In the genomic region with DNA sequence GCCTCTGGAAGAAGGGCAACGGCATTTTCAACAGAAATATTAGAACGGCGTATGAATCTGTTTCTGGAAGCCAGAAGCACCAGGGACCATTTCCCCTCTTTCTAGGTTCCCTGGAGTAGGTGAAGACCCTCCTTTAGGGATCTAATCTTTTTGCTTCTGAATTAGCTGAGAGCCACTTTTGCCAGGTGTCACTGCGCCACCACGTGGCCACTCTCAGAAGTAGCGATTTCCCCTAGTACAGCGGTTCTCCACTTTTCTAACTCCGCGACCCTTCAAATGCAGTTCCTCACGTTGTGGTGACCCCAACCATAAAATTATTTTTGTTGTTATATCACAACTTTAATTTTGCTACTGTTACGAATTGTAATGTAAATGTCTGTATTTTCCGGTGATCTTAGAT, we compare ENCODE assay signal across 9 mouse cellular contexts.
A peak's percentile ranks its signal among the peaks of the same experiment; 100 is the strongest.
DNase-seq lines count a peak whose midpoint lies in the region; ATAC-seq lines count a peak whose summit lies in the region.
"Had no signal": no experiment of that assay in that cellular context is flagged by ENCODE, and none has a peak within 500 bp of the region (broad histone marks: within the 10 kb centered on the region; RNA-seq: fewer than 3 reads in every experiment).

No protein-coding gene starts in this region.

- no peak for ATAC-seq in heart, embryonic 13.5 days (ENCODE audit: extremely low read depth, insufficient number of reproducible peaks, low FRiP score, low TSS enrichment)
- ATAC-seq in inflammation-experienced regulatory T-cells, adult 6 months, result no peak

- H3K36me3 ChIP-seq in heart, embryonic 13.5 days, result no peaks in the 10 kb centered on the region
- H3K36me3 ChIP-seq: liver, embryonic 15.5 days had no signal

- H3K27me3 ChIP-seq in heart, embryonic 13.5 days (replicated peaks), result no peaks in the 10 kb centered on the region
- H3K27me3 ChIP-seq: liver, embryonic 15.5 days had no signal

- H3K4me3 ChIP-seq in heart, embryonic 13.5 days, result peak overlapping the region; percentile 15; the same call in 1 of the 2 replicates
- H3K4me3 ChIP-seq: liver, embryonic 15.5 days had no signal

- H3K9ac ChIP-seq in heart, embryonic 13.5 days, result no peak overlapping the region
- H3K9ac ChIP-seq: liver, embryonic 15.5 days had no signal

- peak; percentile 79 for DNase-seq in CD4-positive, CD25-positive, alpha-beta regulatory T cell, adult 2 months (ENCODE audit: low read depth, low spot score)
- DNase-seq in T-cell, adult 2 months (ENCODE audit: low spot score), result peak; percentile 56
- DNase-seq in embryo, embryonic 11 days, result peak; percentile 73
- peak; percentile 3 for DNase-seq in layer of hippocampus, adult 9-11 months
- peak; percentile 42 to 65 for DNase-seq in lung, postnatal 4 days
- peak; percentile 6 to 20 for DNase-seq in right cerebral cortex, postnatal 36 days (ENCODE audit: low spot score in 2 of 2)

- 23% methylated on average over 12 of the region's 12 CpGs for WGBS in heart, embryonic 13.5 days

- no peak overlapping the region for H3K27ac ChIP-seq in heart, embryonic 13.5 days (replicated peaks)
- H3K27ac ChIP-seq: liver, embryonic 15.5 days had no signal

- H3K4me2 ChIP-seq in heart, embryonic 13.5 days, result peak overlapping the region; percentile 54
- H3K4me2 ChIP-seq: liver, embryonic 15.5 days had no signal

- H3K4me1 ChIP-seq in heart, embryonic 13.5 days, result no peaks in the 10 kb centered on the region
- H3K4me1 ChIP-seq: liver, embryonic 15.5 days had no signal

- H3K9me3 ChIP-seq in heart, embryonic 13.5 days, result no peaks in the 10 kb centered on the region
- H3K9me3 ChIP-seq: liver, embryonic 15.5 days had no signal

Comparison
In these comparisons a context has a peak if more than half of its experiments do, and no peak if none do; other contexts are left out.
1. DNase-seq: peak in every context shown above with its lines; median percentile 79 in CD4-positive, CD25-positive, alpha-beta regulatory T cell, adult 2 months; 73 in embryo, embryonic 11 days; 56 in T-cell, adult 2 months; 54 in lung, postnatal 4 days; 13 in right cerebral cortex, postnatal 36 days; 3 in layer of hippocampus, adult 9-11 months.